Mouse (Mus musculus): ENCODE results near the gene Wdr5. TPM values are rescaled to one million over a fixed set of nuclear protein-coding genes. Genes with fewer than 3 reads are reported as not detected.
"Not testable (repeated sequence)": the region's sequence is repeated elsewhere in the genome, so short reads cannot be mapped to it uniquely, and the experiment has no call there.

The Wdr5 gene
- polyA plus RNA-seq, 1 experiment from 2014 or later: 53.0 TPM

DNA sequence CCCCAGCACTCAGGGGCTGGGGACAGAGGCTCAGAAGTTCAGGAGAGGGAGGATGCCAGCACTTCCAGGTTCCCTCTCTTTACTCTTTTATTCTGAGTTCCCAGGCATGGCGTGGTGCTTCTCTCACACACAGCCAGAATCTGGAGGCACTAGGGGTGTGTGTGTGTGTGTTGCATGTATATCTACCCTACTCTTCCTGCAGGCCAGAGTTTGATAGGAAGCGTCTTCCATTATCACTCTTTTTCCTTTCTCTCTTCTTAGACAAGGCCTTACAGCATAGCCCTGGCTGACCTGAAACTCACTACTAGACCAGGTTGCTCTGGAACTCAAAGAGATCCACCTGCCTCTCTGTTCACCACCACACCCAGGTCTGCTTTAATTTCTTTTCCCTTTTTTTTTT, 24.0 kb upstream of the Wdr5 start:
- no peaks in the 10 kb centered on the region for H3K27me3 ChIP-seq (ENCODE audit: control insufficient read depth, insufficient read depth, low read depth, low read length)
- no peaks in the 10 kb centered on the region for H3K36me3 ChIP-seq (ENCODE audit: control insufficient read depth, insufficient read depth, low read length)
- no peak overlapping the region for H3K27ac ChIP-seq (ENCODE audit: low read length)
- H3K4me1 ChIP-seq (replicated peaks; ENCODE audit: control insufficient read depth, insufficient read depth, low read length): no peaks in the 10 kb centered on the region
- H3K4me2 ChIP-seq (ENCODE audit: low read depth, low read length): no peak overlapping the region
- no peak overlapping the region for H3K4me3 ChIP-seq (ENCODE audit: low read length)
- no peak for ATAC-seq (ENCODE audit: low read depth)
- H3K9ac ChIP-seq (ENCODE audit: low read length): no peak overlapping the region
- WGBS: 77% methylated on average over 2 of the region's 2 CpGs
- no peaks in the 10 kb centered on the region for H3K9me3 ChIP-seq (ENCODE audit: control insufficient read depth, low read length)

DNA sequence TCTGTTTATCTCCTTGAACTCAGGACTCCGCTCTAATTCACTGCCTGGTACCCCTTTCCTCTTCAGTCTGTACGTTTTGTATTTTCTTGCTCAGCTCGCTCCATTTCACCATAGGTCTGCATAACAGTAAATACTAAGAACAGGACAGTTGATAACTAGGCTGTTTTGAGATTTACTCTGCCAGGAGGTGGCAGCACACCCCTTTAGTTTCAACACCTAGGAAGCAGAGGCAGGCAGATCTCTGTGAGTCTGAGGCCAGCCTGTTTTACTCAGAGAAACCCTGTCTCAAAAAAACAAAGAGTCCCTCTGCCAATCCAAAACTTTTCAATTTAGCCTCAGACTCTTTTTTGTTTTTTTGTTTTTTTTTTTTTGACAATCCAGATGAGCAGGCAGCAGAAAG, 21.0 kb upstream of the Wdr5 start:
- Histone ChIP-seq H3K9me3 (ENCODE audit: control insufficient read depth, low read length) (0 out of 2 replicates have a peak, but pooled peaks cover 4% of the 10 kb centered on the region), H3K27me3 (ENCODE audit: control insufficient read depth, insufficient read depth, low read depth, low read length) (no peaks in the 10 kb centered on the region), H3K4me2 (ENCODE audit: low read depth, low read length) (no peak overlapping the region), H3K4me1 (replicated peaks; ENCODE audit: control insufficient read depth, insufficient read depth, low read length) (no peaks in the 10 kb centered on the region), H3K9ac (ENCODE audit: low read length) (no peak overlapping the region), H3K27ac (ENCODE audit: low read length) (no peak overlapping the region), H3K4me3 (ENCODE audit: low read length) (no peak overlapping the region), H3K36me3 (ENCODE audit: control insufficient read depth, insufficient read depth, low read length) (no peaks in the 10 kb centered on the region)
- WGBS: 85% methylated on average over 3 of the region's 3 CpGs
- no peak for ATAC-seq (ENCODE audit: low read depth)

DNA sequence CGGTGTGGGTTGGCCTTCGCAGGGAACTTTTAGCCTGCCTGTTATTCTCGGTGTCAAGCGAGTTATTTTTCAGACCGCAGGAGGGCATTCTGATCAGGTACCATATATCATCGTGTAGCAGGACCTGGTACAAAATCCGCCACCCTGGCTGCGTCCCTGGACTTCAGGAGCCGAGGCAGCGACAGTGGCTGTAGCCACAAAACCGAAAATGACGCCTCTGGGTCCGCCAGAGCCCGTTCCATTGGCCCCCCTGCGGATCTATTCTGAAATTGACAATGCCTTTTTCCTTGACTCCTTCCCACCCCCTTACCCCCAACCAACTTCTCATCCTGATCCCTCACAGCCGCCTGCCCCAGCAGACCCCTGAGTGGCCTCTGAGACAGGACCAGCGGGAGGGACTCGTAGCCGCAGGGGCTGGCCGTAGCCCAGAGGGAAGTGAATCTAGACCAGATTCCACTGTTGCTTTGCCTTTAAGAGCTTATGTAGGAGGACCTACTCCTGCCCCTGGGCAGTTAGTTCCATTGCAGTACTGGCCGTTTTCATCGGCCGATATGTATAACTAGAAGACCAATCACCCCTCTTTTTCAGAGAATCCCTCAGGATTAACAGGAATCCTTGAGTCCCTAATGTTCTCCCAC, 18.4 kb upstream of the Wdr5 start:
- Histone ChIP-seq H3K4me3 (ENCODE audit: low read length) (peak overlapping the region; percentile 39), H3K27ac (ENCODE audit: low read length) (peak overlapping the region; percentile 57), H3K27me3 (ENCODE audit: control insufficient read depth, insufficient read depth, low read depth, low read length) (no peaks in the 10 kb centered on the region), H3K9ac (ENCODE audit: low read length) (peak overlapping the region; percentile 34), H3K36me3 (ENCODE audit: control insufficient read depth, insufficient read depth, low read length) (no peaks in the 10 kb centered on the region), H3K4me2 (ENCODE audit: low read depth, low read length) (peak overlapping the region; percentile 54), H3K4me1 (replicated peaks; ENCODE audit: control insufficient read depth, insufficient read depth, low read length) (no peaks in the 10 kb centered on the region), H3K9me3 (ENCODE audit: control insufficient read depth, low read length) (0 out of 2 replicates have a peak, but pooled peaks cover 4% of the 10 kb centered on the region)
- ATAC-seq (ENCODE audit: low read depth): peak; percentile 78; the same call in 1 of the 2 replicates
- 49% methylated on average over 23 of the region's 23 CpGs for WGBS

- H3K27ac ChIP-seq (ENCODE audit: low read length): peak overlapping the region; percentile 81
- no peaks in the 10 kb centered on the region for H3K36me3 ChIP-seq (ENCODE audit: control insufficient read depth, insufficient read depth, low read length)
- peak; percentile 58 for ATAC-seq (ENCODE audit: low read depth)
- H3K4me2 ChIP-seq (ENCODE audit: low read depth, low read length): no peak overlapping the region
- peak overlapping the region; percentile 35; the same call in 1 of the 2 replicates for H3K9ac ChIP-seq (ENCODE audit: low read length)
- H3K4me1 ChIP-seq (replicated peaks; ENCODE audit: control insufficient read depth, insufficient read depth, low read length): peaks cover 17% of the 10 kb centered on the region
- no peaks in the 10 kb centered on the region for H3K27me3 ChIP-seq (ENCODE audit: control insufficient read depth, insufficient read depth, low read depth, low read length)
- 42% methylated on average over 7 of the region's 7 CpGs for WGBS
- H3K9me3 ChIP-seq (ENCODE audit: control insufficient read depth, low read length): no peaks in the 10 kb centered on the region
- H3K4me3 ChIP-seq (ENCODE audit: low read length): no peak overlapping the region
Observed at GRCm38 (mm10) chr2:27504113-27504885, 10.7 kb upstream of the Wdr5 start.

- Histone ChIP-seq H3K27ac (ENCODE audit: low read length) (peak overlapping the region; percentile 81), H3K4me2 (ENCODE audit: low read depth, low read length) (peak overlapping the region; percentile 21), H3K9me3 (ENCODE audit: control insufficient read depth, low read length) (no peaks in the 10 kb centered on the region), H3K27me3 (ENCODE audit: control insufficient read depth, insufficient read depth, low read depth, low read length) (no peaks in the 10 kb centered on the region), H3K9ac (ENCODE audit: low read length) (no peak overlapping the region), H3K4me3 (ENCODE audit: low read length) (no peak overlapping the region), H3K36me3 (ENCODE audit: control insufficient read depth, insufficient read depth, low read length) (no peaks in the 10 kb centered on the region), H3K4me1 (replicated peaks; ENCODE audit: control insufficient read depth, insufficient read depth, low read length) (peaks cover 17% of the 10 kb centered on the region)
- 12% methylated on average over 6 of the region's 6 CpGs for WGBS
- peak; percentile 91 for ATAC-seq (ENCODE audit: low read depth)
Observed at GRCm38 (mm10) chr2:27505539-27505938, 9.4 kb upstream of the Wdr5 start.

- WGBS: 75% methylated on average over 4 of the region's 4 CpGs
- not testable (repeated sequence) for H3K4me2 ChIP-seq (ENCODE audit: low read depth, low read length); H3K9me3 ChIP-seq (ENCODE audit: control insufficient read depth, low read length); H3K4me3 ChIP-seq (ENCODE audit: low read length); H3K36me3 ChIP-seq (ENCODE audit: control insufficient read depth, insufficient read depth, low read length); H3K27me3 ChIP-seq (ENCODE audit: control insufficient read depth, insufficient read depth, low read depth, low read length); ATAC-seq (ENCODE audit: low read depth); H3K27ac ChIP-seq (ENCODE audit: low read length); H3K9ac ChIP-seq (ENCODE audit: low read length)
- peaks cover 17% of the 10 kb centered on the region for H3K4me1 ChIP-seq (replicated peaks; ENCODE audit: control insufficient read depth, insufficient read depth, low read length)
Observed at GRCm38 (mm10) chr2:27506658-27507057, 8.3 kb upstream of the Wdr5 start.

GRCm38 (mm10) chr2:27507562-27507961, 7.4 kb upstream of the Wdr5 start, which contains the start of gene Brd3:
Gene Brd3 (minus strand): TSS chr2:27507662.
- no peak for ATAC-seq (ENCODE audit: low read depth)
- H3K9me3 ChIP-seq (ENCODE audit: control insufficient read depth, low read length): peaks cover 7% of the 10 kb centered on the region

DNA sequence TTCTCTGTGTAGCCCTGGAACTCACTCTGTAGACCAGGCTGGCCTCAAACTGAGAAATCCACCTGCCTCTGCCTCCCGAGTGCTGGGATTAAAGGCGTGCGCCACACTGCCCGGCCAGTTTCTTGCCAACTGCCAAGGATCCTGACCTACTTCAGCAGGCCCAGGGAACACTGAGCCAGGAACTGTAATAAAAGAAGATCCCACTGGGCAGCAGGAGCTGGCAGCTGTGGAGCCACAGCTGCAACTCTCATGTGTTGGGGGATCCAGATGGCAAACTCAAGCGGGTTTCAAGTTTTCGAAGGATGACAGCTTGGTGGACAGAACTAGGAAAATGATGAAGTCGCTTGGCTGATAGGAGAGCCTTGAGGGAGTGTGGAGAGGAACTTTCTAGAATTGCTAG, 4.3 kb upstream of the Wdr5 start:
- no peak for ATAC-seq (ENCODE audit: low read depth)
- Histone ChIP-seq H3K4me2 (ENCODE audit: low read depth, low read length) (no peak overlapping the region), H3K4me1 (replicated peaks; ENCODE audit: control insufficient read depth, insufficient read depth, low read length) (peaks cover 16% of the 10 kb centered on the region), H3K36me3 (ENCODE audit: control insufficient read depth, insufficient read depth, low read length) (no peaks in the 10 kb centered on the region), H3K27ac (ENCODE audit: low read length) (no peak overlapping the region), H3K4me3 (ENCODE audit: low read length) (no peak overlapping the region), H3K9ac (ENCODE audit: low read length) (no peak overlapping the region), H3K27me3 (ENCODE audit: control insufficient read depth, insufficient read depth, low read depth, low read length) (no peaks in the 10 kb centered on the region), H3K9me3 (ENCODE audit: control insufficient read depth, low read length) (peaks cover 7% of the 10 kb centered on the region)
- 89% methylated on average over 7 of the region's 7 CpGs for WGBS

More at GRCm38 (mm10) chr2:27507562-27507961, 7.4 kb upstream of the Wdr5 start, which contains the start of gene Brd3:
- Histone ChIP-seq H3K27me3 (ENCODE audit: control insufficient read depth, insufficient read depth, low read depth, low read length) (no peaks in the 10 kb centered on the region), H3K4me1 (replicated peaks; ENCODE audit: control insufficient read depth, insufficient read depth, low read length) (peaks cover 17% of the 10 kb centered on the region), H3K9ac (ENCODE audit: low read length) (0 out of 2 replicates have a peak within 1 kb of the TSS, but pooled peaks have one; percentile 18), H3K4me3 (ENCODE audit: low read length) (no peak within 1 kb of the TSS), H3K27ac (ENCODE audit: low read length) (no peak within 1 kb of the TSS), H3K36me3 (ENCODE audit: control insufficient read depth, insufficient read depth, low read length) (no peaks in the 10 kb centered on the region), H3K4me2 (ENCODE audit: low read depth, low read length) (no peak within 1 kb of the TSS)
- 60% methylated on average over 4 of the region's 4 CpGs for WGBS

- Histone ChIP-seq H3K36me3 (ENCODE audit: control insufficient read depth, insufficient read depth, low read length) (no peaks in the 10 kb centered on the region), H3K4me2 (ENCODE audit: low read depth, low read length) (no peak overlapping the region), H3K27ac (ENCODE audit: low read length) (no peak overlapping the region), H3K4me1 (replicated peaks; ENCODE audit: control insufficient read depth, insufficient read depth, low read length) (peaks cover 29% of the 10 kb centered on the region), H3K4me3 (ENCODE audit: low read length) (no peak overlapping the region), H3K27me3 (ENCODE audit: control insufficient read depth, insufficient read depth, low read depth, low read length) (no peaks in the 10 kb centered on the region), H3K9ac (ENCODE audit: low read length) (no peak overlapping the region), H3K9me3 (ENCODE audit: control insufficient read depth, low read length) (peaks cover 7% of the 10 kb centered on the region)
- 91% methylated on average over 3 of the region's 3 CpGs for WGBS
- no peak for ATAC-seq (ENCODE audit: low read depth)
Observed at GRCm38 (mm10) chr2:27512909-27513308, 2.0 kb upstream of the Wdr5 start.
